Mouse (Mus musculus) cerebellum, adult 18-20 months (tissue): ENCODE data around the gene Egln1.

Experiments
- DNase-seq, 2 experiments: peaks; one replicate each; pipeline ENCODE4 v3.0.0; 2021

Egln1 gene

GRCm38 (mm10) chr8:124943801-124944200 is 5.3 kb downstream of the Egln1 start:
- no peak for DNase-seq

- DNase-seq, result no peak
Observed at GRCm38 (mm10) chr8:124937293-124937692, 11.8 kb downstream of the Egln1 start.

DNA sequence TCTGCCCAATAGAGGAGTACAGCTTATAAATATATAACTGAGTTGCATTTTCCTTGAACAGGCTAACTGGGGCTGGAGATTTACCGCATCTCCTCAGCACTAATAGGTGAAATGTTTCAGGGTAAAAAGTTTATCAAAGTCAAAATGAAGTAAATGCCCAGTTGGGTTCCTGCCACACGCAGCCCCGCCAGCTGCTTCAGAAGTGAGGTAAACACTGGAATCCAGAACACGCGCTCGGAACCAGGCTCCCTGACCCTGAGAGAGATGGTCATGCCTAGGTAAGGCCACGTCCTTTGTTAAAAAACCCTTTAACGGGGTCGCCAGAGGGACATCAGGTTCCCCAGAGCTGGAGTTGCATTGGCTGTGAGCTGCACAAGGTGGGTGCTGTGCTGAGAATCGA is 12.4 kb downstream of the Egln1 start:
- DNase-seq, result no peak

DNA sequence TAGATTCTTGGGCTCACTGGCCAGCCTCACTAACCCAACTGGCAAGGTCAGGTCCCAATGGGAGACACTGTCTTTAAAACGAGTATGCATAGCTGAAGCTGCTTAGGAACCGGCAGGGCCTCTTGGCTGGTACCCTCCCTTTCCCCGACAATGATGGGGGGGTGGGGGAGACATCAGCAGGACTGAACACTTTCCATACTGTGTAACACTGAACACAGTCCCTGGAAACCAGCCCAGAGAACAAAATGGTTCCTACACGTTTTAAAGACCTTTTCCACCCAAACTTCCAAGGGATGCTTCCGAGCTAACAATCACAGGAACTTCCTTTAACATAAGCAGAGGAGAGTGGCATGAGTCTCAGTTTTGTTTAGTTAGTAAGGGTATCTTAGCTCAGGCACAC is 14.0 kb downstream of the Egln1 start:
- no peak for DNase-seq

DNA sequence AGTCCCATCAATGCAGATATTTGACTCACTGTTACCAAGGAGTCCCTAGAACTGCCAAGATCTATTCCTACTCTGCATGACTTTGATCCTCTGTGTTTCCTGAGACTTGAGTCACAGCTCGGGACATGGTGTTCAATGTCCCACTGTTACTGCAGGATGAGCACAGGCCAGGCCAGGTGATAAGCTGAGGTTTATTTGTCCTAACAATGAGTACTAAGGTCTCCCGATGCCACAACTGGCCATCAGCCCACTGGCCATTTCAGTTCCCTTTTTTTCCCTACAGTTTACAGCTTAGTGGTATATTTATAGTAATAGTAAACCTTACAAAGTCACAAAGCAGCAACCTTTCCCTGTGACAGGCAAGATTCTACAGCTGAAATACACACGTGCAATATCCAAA is 16.7 kb downstream of the Egln1 start:
- no peak for DNase-seq

- DNase-seq, result no peak
Observed at GRCm38 (mm10) chr8:124930649-124931048, 18.5 kb downstream of the Egln1 start.

- no peak for DNase-seq
Observed at GRCm38 (mm10) chr8:124930086-124930485, 19.0 kb downstream of the Egln1 start.

DNA sequence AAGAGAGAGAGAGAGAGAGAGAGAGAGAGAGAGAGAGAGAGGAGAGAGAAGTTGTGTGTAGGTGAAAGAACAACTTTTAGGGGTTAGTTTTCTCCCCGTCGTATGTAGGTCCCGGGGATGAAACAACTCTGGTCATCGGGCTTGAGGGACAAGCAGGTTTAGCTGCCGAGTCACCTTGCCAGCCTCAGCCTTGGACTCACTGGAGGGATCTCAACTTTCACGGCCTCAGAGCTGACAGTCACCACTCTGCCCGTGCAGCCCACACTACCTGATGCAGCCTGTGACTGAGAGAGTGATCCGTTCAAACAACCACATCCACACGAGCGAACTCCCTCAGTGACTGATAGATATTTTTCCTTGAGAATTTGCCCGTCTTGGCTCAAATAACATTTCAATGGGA is 20.1 kb downstream of the Egln1 start:
- no peak for DNase-seq

DNA sequence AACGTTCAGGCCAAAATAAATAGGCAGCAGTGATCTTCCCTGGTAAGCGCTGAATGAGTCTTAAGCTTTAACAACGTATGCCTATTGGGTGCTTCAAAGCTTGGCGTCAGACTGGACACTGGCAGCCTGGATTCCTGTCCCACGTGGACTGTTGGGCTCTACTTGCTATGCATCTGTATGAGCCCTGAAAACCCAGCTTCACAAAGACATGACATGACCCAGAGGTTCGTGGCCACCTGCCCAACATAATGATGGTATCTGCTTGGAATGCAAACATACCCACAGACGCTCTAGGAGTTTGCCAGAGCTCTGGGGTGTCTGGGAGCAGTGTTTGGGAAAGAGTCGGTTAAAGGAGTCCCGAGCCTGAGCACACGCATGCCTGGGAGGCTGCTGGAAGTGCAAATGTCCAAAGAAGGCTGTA is 22.8 kb downstream of the Egln1 start:
- no peak for DNase-seq

GRCm38 (mm10) chr8:124925544-124926266 is 23.4 kb downstream of the Egln1 start:
- no peak for DNase-seq

- peak; percentile 22 to 40 for DNase-seq
Observed at GRCm38 (mm10) chr8:124923971-124924652, 25.0 kb downstream of the Egln1 start.

GRCm38 (mm10) chr8:124922490-124923089 is 26.5 kb downstream of the Egln1 start:
- DNase-seq, result no peak

DNA sequence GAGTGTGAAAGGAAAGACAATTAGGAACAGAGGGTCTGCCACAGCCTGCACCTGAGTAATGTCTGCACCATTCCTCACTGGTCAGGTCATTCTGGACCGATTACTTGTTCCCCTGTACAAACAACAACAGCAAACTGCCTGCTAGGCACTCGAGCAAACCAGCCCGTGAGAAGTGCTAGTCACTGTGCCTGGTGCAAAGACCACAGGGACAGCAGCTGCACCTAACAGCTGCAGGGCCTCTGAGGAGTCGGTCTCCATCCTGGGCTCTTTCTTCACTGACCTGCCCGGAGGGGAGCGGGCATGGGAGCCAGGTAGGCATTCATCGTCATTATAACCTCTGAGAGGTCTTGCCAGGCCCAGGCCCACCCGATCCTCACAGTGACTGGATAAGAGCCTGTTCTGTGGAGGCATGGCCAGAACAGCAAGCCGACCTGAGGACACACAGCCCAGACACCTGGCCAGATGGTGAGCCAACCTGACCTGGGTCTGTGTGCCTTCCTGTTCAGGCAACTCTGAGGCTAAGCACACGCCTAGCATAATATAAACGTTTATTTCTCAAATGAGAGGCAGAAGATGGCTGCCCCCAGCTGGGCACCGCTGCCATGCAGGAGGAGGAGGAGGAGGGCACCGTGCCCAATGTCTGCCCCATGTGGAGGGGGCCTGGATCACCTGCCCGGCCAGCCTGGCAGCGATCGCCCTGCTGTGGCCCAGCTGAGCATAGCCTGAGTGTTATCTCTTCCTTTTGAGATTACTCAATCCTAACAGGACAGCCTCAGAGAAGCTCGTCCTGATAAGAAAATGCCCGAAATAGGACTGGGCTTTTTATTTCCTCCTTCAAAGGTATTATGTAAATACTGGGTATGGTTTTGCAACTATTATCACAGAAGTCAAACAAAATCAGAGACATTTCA is 27.5 kb downstream of the Egln1 start:
- no peak for DNase-seq

DNA sequence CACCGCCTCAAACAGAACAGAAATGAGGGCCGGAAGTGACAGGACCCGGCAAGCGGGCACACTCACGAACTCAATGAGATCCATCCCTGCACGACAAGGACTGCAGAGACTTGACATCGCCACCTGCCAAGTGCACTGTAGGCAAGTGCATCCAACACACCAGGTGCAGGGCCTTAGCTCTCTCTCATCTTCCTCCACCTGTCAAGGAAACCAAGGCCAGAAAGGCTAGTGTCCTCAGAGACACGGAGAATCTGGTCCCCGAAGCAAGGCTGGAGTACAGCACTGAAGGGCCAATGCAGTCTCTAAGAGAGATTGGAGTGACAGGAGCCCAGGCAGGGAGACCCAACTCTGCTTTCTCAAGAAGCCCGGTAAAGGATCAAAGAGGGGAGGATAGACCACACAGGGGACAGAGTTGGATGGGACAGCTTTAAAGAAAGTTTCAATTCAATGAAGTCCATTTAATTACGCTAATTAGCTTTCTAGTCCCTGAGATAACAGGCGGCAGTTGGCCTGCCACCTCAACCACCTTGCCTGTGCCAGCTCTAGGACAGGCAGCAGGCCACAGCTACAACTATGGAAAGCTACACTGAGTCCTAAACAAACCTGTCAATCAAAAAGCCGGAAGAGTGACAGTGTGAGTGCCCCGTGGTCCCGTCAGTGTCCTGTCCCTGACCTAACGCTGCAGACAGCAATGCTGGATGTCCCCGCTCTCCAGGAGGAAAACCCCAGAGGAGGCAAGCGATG is 31.2 kb downstream of the Egln1 start:
- peak; percentile 56 to 65 for DNase-seq

- DNase-seq, result no peak
Observed at GRCm38 (mm10) chr8:124914061-124914460, 35.1 kb downstream of the Egln1 start.

- DNase-seq, result peak in 1 of 2 experiments; percentile 38
Observed at GRCm38 (mm10) chr8:124911938-124912872, 36.9 kb downstream of the Egln1 start.

DNA sequence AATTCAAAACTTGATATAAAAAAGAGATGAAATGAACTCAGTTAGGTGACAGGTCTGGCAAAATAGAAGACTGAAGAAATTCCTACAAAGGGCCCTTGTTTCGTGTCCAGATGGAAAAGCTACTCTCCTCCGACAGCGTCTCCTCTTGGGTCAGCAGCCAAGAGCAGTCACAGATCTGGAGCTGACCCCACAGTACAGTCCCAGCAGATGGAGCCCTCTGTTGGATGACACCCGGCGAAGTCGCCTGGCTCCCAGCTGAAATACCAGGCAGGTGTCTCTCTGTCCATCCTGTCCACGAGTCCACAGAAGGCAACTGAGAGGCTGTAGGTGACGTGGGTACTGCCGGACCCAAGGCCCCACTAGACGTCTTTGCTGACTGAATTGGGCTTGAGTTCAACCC is 38.8 kb downstream of the Egln1 start:
- peak; percentile 83 to 92 for DNase-seq

GRCm38 (mm10) chr8:124909936-124910335 is 39.2 kb downstream of the Egln1 start:
- DNase-seq, result peak in 1 of 2 experiments; percentile 29

DNA sequence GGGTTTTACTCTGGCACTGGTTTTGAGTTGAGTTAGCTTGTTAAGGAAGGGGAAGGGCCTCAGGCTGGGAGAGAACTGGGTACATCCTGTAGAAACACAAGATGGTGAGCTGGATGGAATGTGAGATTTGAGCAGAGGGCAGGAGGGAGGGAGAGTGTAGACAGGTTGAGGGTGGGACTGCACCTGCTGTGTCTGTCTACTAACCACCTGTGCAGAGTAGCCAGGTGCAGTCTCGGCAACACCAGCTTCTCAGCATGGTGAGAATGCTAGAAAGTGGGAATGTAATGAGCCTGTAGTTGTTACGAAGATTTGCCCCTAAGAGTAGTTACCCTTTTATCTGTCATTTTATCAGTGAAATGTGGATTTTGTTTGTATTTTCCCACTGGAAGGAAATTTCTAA is 43.6 kb downstream of the Egln1 start:
- DNase-seq, result no peak

DNA sequence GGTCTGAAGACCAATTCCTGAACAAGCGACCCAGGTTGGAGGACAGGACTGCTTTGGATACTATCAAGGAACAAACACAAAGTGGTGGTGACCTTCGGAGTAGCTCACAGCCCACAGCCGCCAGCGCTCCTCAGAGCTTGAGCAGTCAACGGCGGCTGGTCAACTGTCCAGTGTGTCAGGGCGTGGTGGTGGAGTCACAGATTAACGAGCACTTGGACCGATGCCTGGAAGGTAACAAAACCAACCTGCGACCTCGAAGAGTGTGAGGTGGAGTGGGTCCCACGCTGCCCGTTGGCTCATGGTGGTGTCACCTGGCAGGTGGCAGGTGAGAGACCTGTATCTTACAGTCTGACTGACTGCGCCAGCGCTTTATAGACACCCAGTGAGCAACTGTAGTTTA is 45.9 kb downstream of the Egln1 start:
- DNase-seq, result no peak
